Mouse (Mus musculus): ENCODE data around the gene Spint5.

- no peak for TF ChIP-seq CTCF (IDR thresholded peaks at IDR 0.05)
- TF ChIP-seq EP300 (IDR thresholded peaks at IDR 0.05) = no peak
Observed at GRCm38 (mm10) chr2:164734839-164735238, 19.7 kb downstream of the Spint5 start.
